Mouse (Mus musculus): Measurements from ENCODE around the gene Plcb2. TPM values are rescaled to one million over a fixed set of nuclear protein-coding genes. Genes with fewer than 3 reads are reported as not detected.
A peak's percentile ranks its signal among the peaks of the same experiment; 100 is the strongest.

Plcb2 gene
- total and polyA plus RNA-seq, 3 experiments = 6.4 to 21.2 TPM; not detected in 1

DNA sequence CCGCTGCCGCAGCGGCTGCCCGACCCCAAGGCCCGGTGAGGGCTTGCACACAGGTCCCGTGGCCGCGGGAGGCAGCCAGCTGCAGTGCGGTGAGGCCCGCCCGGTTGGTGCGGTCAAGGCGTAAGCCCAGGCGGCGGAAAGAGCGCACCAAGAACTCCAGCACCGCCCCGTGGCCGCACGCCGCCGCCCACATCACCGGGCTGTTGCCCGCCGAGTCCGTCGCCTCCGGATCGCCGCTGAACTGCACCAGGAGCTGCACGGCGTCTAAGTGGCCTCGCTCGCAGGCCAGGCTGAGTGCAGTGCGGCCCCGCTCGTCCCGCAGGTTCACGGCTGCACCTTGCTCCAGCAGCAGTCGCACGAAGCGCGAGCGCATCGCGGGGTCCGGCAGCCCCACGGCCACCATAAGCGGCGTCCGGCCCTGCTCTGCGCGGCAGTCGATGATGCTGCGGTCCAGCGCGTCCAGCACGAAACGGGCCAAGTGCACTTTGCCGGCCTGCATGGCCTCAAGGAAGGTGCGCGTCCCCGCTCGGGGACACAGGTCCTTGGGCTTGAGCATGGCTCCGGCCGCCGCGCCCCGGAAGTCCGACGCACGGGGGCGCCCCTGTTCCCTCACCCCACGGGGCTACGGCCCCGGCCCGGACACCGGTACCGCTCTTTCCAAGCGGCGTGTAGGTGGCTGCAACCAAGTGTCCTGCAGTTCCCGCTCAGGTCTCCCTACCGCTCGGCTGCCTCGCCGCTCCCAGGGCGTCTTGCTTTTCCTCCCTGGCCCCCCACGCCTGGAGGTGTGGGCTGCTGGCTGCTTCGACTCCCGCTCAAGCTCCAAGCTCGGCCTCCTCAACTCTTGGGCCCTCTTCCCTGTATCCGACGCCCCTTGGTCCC is 25.1 kb downstream of the Plcb2 start:
- DNase-seq (ENCODE audit: low read depth, low spot score) = peak; percentile 54
- H3K36me3 ChIP-seq (ENCODE audit: control insufficient read depth in 1 of 2, insufficient read depth in 2 of 2, low read length in 2 of 2) = peaks cover 0 to 2% of the 10 kb centered on the region in 2 experiments; a peak in 2 of 4 replicates
- peak overlapping the region; percentile 52 for H3K9ac ChIP-seq (ENCODE audit: control insufficient read depth, low read depth, low read length, poor library complexity, severe bottlenecking)
- no peak overlapping the region for H3K27ac ChIP-seq (ENCODE audit: control insufficient read depth, low read depth, low read length)
- H3K4me3 ChIP-seq (ENCODE audit: control insufficient read depth in 1 of 2, insufficient read depth in 1 of 2, low read depth in 2 of 2, low read length in 2 of 2) = peak overlapping the region; percentile 56 to 59
- peaks cover 0 to 14% of the 10 kb centered on the region in 2 experiments; a peak in 2 of 4 replicates for H3K4me1 ChIP-seq (ENCODE audit: control insufficient read depth in 1 of 2, insufficient read depth in 2 of 2, low read length in 2 of 2)
- no peaks in the 10 kb centered on the region for H3K9me3 ChIP-seq (replicated peaks; ENCODE audit: insufficient read depth, low read length)
- H3K27me3 ChIP-seq (ENCODE audit: control insufficient read depth in 1 of 2, insufficient read depth in 2 of 2, low read length in 2 of 2) = peaks cover 0 to 7% of the 10 kb centered on the region in 2 experiments; a peak in 1 of 4 replicates
- TF ChIP-seq EP300 (IDR thresholded peaks at IDR 0.05; ENCODE audit: low read depth in 1 of 2, low read length in 2 of 2) (no peak), NRF1 (IDR thresholded peaks at IDR 0.05; ENCODE audit: insufficient read depth, low read depth, low read length, poor library complexity, severe bottlenecking) (no peak), MXI1 (IDR thresholded peaks at IDR 0.05; ENCODE audit: low read depth, low read length) (no peak), GATA1 (IDR thresholded peaks at IDR 0.05; ENCODE audit: low read depth, low read length) (no peak), MAZ (IDR thresholded peaks at IDR 0.05; ENCODE audit: low read depth, low read length) (no peak), RCOR1 (IDR thresholded peaks at IDR 0.05; ENCODE audit: low read depth, low read length) (no peak), RAD21 (IDR thresholded peaks at IDR 0.05; ENCODE audit: low read depth, low read length) (peak; percentile 4; the same call in 1 of the 2 replicates), UBTF (IDR thresholded peaks at IDR 0.05; ENCODE audit: borderline replicate concordance, insufficient read depth, low read depth, low read length) (no peak), MAFK (IDR thresholded peaks at IDR 0.05; ENCODE audit: borderline replicate concordance, low read depth, low read length) (no peak), CTCF (IDR thresholded peaks at IDR 0.05 in 2 of 3, conservative IDR thresholded peaks at IDR 0.05 in 1 of 3; ENCODE audit: control insufficient read depth in 1 of 3, insufficient read depth in 1 of 3, low read depth in 2 of 3, low read length in 3 of 3, poor library complexity in 1 of 3, severe bottlenecking in 1 of 3) (peak in 2 of 3 experiments; percentile 33 to 60; a peak in 5 of 6 replicates), POLR2A (IDR thresholded peaks at IDR 0.05; ENCODE audit: control insufficient read depth in 1 of 2, insufficient read depth in 1 of 2, low read depth in 1 of 2, low read length in 2 of 2, poor library complexity in 1 of 2) (no peak), MAX (IDR thresholded peaks at IDR 0.05; ENCODE audit: low read length) (0 out of 2 replicates have a peak, but pooled peaks have one; percentile 19), JUND (IDR thresholded peaks at IDR 0.05; ENCODE audit: low read depth, low read length) (no peak), ZKSCAN1 (IDR thresholded peaks at IDR 0.05; ENCODE audit: low read depth, low read length) (no peak), SMC3 (IDR thresholded peaks at IDR 0.05; ENCODE audit: low read depth, low read length) (peak; percentile 50)
- no peaks in the 10 kb centered on the region; the same call in 1 of the 2 replicates for H3K79me2 ChIP-seq (ENCODE audit: control insufficient read depth, insufficient read depth, low read length, poor library complexity)

DNA sequence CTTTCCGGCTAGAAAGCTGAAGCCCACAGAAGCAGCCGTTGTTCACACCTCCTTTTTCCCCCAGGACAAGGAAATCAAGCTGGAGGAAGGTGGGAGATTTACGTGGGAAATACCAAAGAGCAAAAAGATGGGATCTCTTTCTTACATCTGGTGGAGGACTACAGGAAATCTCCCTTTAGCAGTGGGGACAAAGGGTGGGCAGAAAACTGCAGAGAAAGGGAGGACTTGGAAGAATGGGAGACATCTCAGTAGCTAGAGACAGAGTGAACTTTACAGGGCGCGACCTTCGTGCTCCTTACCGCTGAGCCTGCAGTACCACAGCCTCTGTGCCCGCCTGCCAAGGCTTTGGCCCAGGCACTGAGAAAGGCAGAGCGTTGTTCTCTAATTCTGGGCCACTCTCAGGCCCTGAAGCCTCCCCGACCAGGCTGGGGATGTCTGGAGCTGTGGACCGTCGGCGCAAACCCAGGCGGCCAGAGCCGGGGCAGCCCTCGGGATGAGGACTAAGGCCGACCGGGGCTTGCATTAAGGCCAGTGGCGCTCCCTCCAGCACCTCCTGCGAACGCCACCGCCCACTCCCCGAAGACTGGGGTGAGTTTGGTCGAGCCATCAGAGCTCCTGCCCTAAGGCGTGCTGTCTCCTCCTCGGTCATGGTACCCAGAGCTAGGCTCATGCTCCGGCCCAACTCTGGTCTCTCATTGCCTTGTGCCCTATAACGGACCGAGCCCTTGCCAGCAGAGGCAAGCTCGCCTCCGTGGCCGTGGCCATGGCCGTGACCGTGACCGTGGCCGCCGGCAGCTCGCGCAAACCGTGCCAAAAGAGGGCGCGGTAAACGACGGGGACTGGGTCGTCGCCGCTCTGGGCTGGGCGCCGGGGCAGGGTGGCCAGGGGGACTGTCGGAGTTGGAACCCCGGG is 26.0 kb downstream of the Plcb2 start:
- Histone ChIP-seq H3K27me3 (ENCODE audit: control insufficient read depth in 1 of 2, insufficient read depth in 2 of 2, low read length in 2 of 2) (peaks cover 0 to 7% of the 10 kb centered on the region in 2 experiments; a peak in 1 of 4 replicates), H3K4me3 (ENCODE audit: control insufficient read depth in 1 of 2, insufficient read depth in 1 of 2, low read depth in 2 of 2, low read length in 2 of 2) (peak overlapping the region in 1 of 2 experiments; percentile 56; a peak in 2 of 4 replicates), H3K4me1 (ENCODE audit: control insufficient read depth in 1 of 2, insufficient read depth in 2 of 2, low read length in 2 of 2) (peaks cover 0 to 14% of the 10 kb centered on the region in 2 experiments; a peak in 2 of 4 replicates), H3K27ac (ENCODE audit: control insufficient read depth, low read depth, low read length) (no peak overlapping the region), H3K9ac (ENCODE audit: control insufficient read depth, low read depth, low read length, poor library complexity, severe bottlenecking) (peak overlapping the region; percentile 52; the same call in 1 of the 2 replicates), H3K9me3 (replicated peaks; ENCODE audit: insufficient read depth, low read length) (no peaks in the 10 kb centered on the region), H3K79me2 (ENCODE audit: control insufficient read depth, insufficient read depth, low read length, poor library complexity) (no peaks in the 10 kb centered on the region; the same call in 1 of the 2 replicates), H3K36me3 (ENCODE audit: control insufficient read depth in 1 of 2, insufficient read depth in 2 of 2, low read length in 2 of 2) (peaks cover 0 to 2% of the 10 kb centered on the region in 2 experiments; a peak in 2 of 4 replicates)
- no peak for TF ChIP-seq TBP (IDR thresholded peaks at IDR 0.05; ENCODE audit: low read depth, low read length)
- TF ChIP-seq RCOR1 (IDR thresholded peaks at IDR 0.05; ENCODE audit: low read depth, low read length) = no peak
- no peak for TF ChIP-seq JUND (IDR thresholded peaks at IDR 0.05; ENCODE audit: low read depth, low read length)
- no peak for TF ChIP-seq ETS1 (IDR thresholded peaks at IDR 0.05; ENCODE audit: low read depth, low read length)
- no peak for TF ChIP-seq NELFE (IDR thresholded peaks at IDR 0.05; ENCODE audit: low read depth, low read length)
- TF ChIP-seq ZKSCAN1 (IDR thresholded peaks at IDR 0.05; ENCODE audit: low read depth, low read length) = no peak
- no peak for TF ChIP-seq UBTF (IDR thresholded peaks at IDR 0.05; ENCODE audit: borderline replicate concordance, insufficient read depth, low read depth, low read length)
- TF ChIP-seq MXI1 (IDR thresholded peaks at IDR 0.05; ENCODE audit: low read depth, low read length) = no peak
- TF ChIP-seq ELF1 (IDR thresholded peaks at IDR 0.05; ENCODE audit: low read depth, low read length) = no peak
- no peak for TF ChIP-seq POLR2AphosphoS5 (IDR thresholded peaks at IDR 0.05; ENCODE audit: borderline replicate concordance, low read depth, low read length)
- TF ChIP-seq KAT2A (conservative IDR thresholded peaks at IDR 0.05; ENCODE audit: low read depth, low read length) = no peak
- no peak for TF ChIP-seq E2F4 (IDR thresholded peaks at IDR 0.05; ENCODE audit: borderline replicate concordance, low read depth, low read length)
- no peak for TF ChIP-seq MYB (IDR thresholded peaks at IDR 0.05; ENCODE audit: low read depth, low read length)
- DNase-seq (ENCODE audit: low read depth, low spot score) = no peak

Data from MEL (cell line).